Mouse (Mus musculus): Measurements from ENCODE around the gene CN725425.

CN725425 gene

GRCm38 (mm10) chr15:91206518-91206917 is 7.2 kb downstream of the CN725425 start:
- no peak for DNase-seq (ENCODE audit: low spot score in 2 of 2)

GRCm38 (mm10) chr15:91237294-91237693 is 38.0 kb downstream of the CN725425 start:
- no peak for DNase-seq (ENCODE audit: low spot score in 2 of 2)

- no peak for DNase-seq (ENCODE audit: low spot score in 2 of 2)
Measured at GRCm38 (mm10) chr15:91240683-91241335, 41.5 kb downstream of the CN725425 start.

GRCm38 (mm10) chr15:91250815-91251214 is 51.5 kb downstream of the CN725425 start:
- DNase-seq (ENCODE audit: low spot score in 2 of 2), result no peak

- no peak for DNase-seq (ENCODE audit: low spot score in 2 of 2)
Measured at GRCm38 (mm10) chr15:91251544-91252408, 52.5 kb downstream of the CN725425 start.

GRCm38 (mm10) chr15:91252956-91253355 is 53.7 kb downstream of the CN725425 start:
- DNase-seq (ENCODE audit: low spot score in 2 of 2), result no peak

GRCm38 (mm10) chr15:91255308-91255707 is 56.0 kb downstream of the CN725425 start:
- no peak for DNase-seq (ENCODE audit: low spot score in 2 of 2)

- DNase-seq (ENCODE audit: low spot score in 2 of 2), result no peak
Measured at GRCm38 (mm10) chr15:91257140-91257539, 57.8 kb downstream of the CN725425 start.

GRCm38 (mm10) chr15:91260578-91260977 is 61.3 kb downstream of the CN725425 start:
- no peak for DNase-seq (ENCODE audit: low spot score in 2 of 2)

GRCm38 (mm10) chr15:91263926-91264325 is 64.6 kb downstream of the CN725425 start:
- DNase-seq (ENCODE audit: low spot score in 2 of 2), result no peak

- no peak for DNase-seq (ENCODE audit: low spot score in 2 of 2)
Measured at GRCm38 (mm10) chr15:91268532-91268931, 69.2 kb downstream of the CN725425 start.

- DNase-seq (ENCODE audit: low spot score in 2 of 2), result no peak
Measured at GRCm38 (mm10) chr15:91275961-91276360, 76.7 kb downstream of the CN725425 start.

GRCm38 (mm10) chr15:91279571-91279970 is 80.3 kb downstream of the CN725425 start:
- DNase-seq (ENCODE audit: low spot score in 2 of 2), result no peak

- DNase-seq (ENCODE audit: low spot score in 2 of 2), result no peak
Measured at GRCm38 (mm10) chr15:91281521-91281920, 82.2 kb downstream of the CN725425 start.

- no peak for DNase-seq (ENCODE audit: low spot score in 2 of 2)
Measured at GRCm38 (mm10) chr15:91282822-91283221, 83.5 kb downstream of the CN725425 start.

GRCm38 (mm10) chr15:91283418-91283817 is 84.1 kb downstream of the CN725425 start:
- no peak for DNase-seq (ENCODE audit: low spot score in 2 of 2)

- no peak for DNase-seq (ENCODE audit: low spot score in 2 of 2)
Measured at GRCm38 (mm10) chr15:91299319-91299835, 100.1 kb downstream of the CN725425 start.

GRCm38 (mm10) chr15:91301366-91301765 is 102.1 kb downstream of the CN725425 start:
- peak; percentile 47 to 69 for DNase-seq (ENCODE audit: low spot score in 2 of 2)

- no peak for DNase-seq (ENCODE audit: low spot score in 2 of 2)
Measured at GRCm38 (mm10) chr15:91304296-91304852, 105.1 kb downstream of the CN725425 start.
